ENCODE assay signal across 8 mouse cellular contexts in the genomic region with DNA sequence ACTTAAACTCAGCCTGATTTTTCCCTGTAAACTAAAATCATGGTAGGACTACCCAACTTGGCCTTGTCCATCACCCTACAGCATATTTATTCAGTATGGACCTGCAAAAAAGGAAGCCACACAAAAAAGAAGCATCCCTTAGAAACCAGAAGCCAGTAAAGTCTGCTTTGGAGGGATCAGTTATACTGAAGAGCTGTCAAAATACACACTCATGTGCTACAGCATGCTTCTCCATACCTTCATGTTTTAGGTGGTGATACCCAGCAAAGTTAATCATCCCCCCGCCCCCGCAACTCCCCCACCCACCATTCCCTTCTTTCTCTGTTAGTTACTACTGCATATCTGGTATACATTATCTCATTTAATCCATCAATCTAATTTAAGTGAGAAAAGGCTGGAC. TPM values are rescaled to one million over a fixed set of nuclear protein-coding genes. Genes with fewer than 3 reads are reported as not detected.
A peak's percentile ranks its signal among the peaks of the same experiment; 100 is the strongest.
DNase-seq lines count a peak whose midpoint lies in the region; ATAC-seq and TF ChIP-seq lines count a peak whose summit lies in the region.

No protein-coding gene starts in this region.

- H3K27ac ChIP-seq in liver, adult 2 months (replicated peaks; ENCODE audit: insufficient read depth, low read depth, low read length), result 0 out of 2 replicates have a peak overlapping the region, but pooled peaks have one; percentile 8
- H3K27ac ChIP-seq in embryonic facial prominence, embryonic 13.5 days, result peak overlapping the region; percentile 91; the same call in 1 of the 2 replicates
- no peak overlapping the region; the same call in 1 of the 2 replicates for H3K27ac ChIP-seq in limb, embryonic 11.5 days (replicated peaks; ENCODE audit: low read depth, low read length)
- H3K27ac ChIP-seq in olfactory bulb, adult 2 months (ENCODE audit: insufficient read depth, low read depth, low read length), result peak overlapping the region; percentile 99

- no peaks in the 10 kb centered on the region for H3K27me3 ChIP-seq in liver, adult 2 months (ENCODE audit: control insufficient read depth, insufficient read depth, low read length)
- no peaks in the 10 kb centered on the region for H3K27me3 ChIP-seq in embryonic facial prominence, embryonic 13.5 days
- no peaks in the 10 kb centered on the region for H3K27me3 ChIP-seq in limb, embryonic 11.5 days (ENCODE audit: control insufficient read depth, insufficient read depth, low read length)

- peak overlapping the region; percentile 80; the same call in 1 of the 2 replicates for H3K4me3 ChIP-seq in liver, adult 2 months (ENCODE audit: insufficient read depth, low read depth, low read length)
- H3K4me3 ChIP-seq in embryonic facial prominence, embryonic 13.5 days, result peak overlapping the region; percentile 52
- H3K4me3 ChIP-seq in limb, embryonic 11.5 days (ENCODE audit: low read depth, low read length), result peak overlapping the region; percentile 48
- H3K4me3 ChIP-seq in olfactory bulb, adult 2 months (ENCODE audit: insufficient read depth, low read depth, low read length), result no peak overlapping the region

- H3K9me3 ChIP-seq in embryonic facial prominence, embryonic 13.5 days, result no peaks in the 10 kb centered on the region
- H3K9me3 ChIP-seq in limb, embryonic 11.5 days (ENCODE audit: control insufficient read depth, low read length), result no peaks in the 10 kb centered on the region

- peak overlapping the region; percentile 83 for H3K4me2 ChIP-seq in embryonic facial prominence, embryonic 13.5 days
- peak overlapping the region; percentile 83 for H3K4me2 ChIP-seq in limb, embryonic 11.5 days (ENCODE audit: low read depth, severe bottlenecking)

- no peak overlapping the region for H3K9ac ChIP-seq in liver, adult 2 months (ENCODE audit: low read depth, low read length)
- H3K9ac ChIP-seq in embryonic facial prominence, embryonic 13.5 days, result peak overlapping the region; percentile 76; the same call in 1 of the 2 replicates
- H3K9ac ChIP-seq in limb, embryonic 11.5 days (ENCODE audit: low read length), result peak overlapping the region; percentile 63; the same call in 1 of the 2 replicates

- peaks cover 8% of the 10 kb centered on the region; the same call in 1 of the 2 replicates for H3K36me3 ChIP-seq in liver, adult 2 months (ENCODE audit: control insufficient read depth, insufficient read depth, low read length)
- H3K36me3 ChIP-seq in embryonic facial prominence, embryonic 13.5 days, result peaks cover 3% of the 10 kb centered on the region; the same call in 1 of the 2 replicates
- H3K36me3 ChIP-seq in limb, embryonic 11.5 days (ENCODE audit: control insufficient read depth, insufficient read depth, low read length), result no peaks in the 10 kb centered on the region

- DNase-seq in liver, adult 2 months (ENCODE audit: extremely low read depth, low read depth, low spot score), result no peak
- DNase-seq in liver, result no peak
- no peak for DNase-seq in limb, embryonic 11.5 days (ENCODE audit: low spot score)
- DNase-seq in layer of hippocampus, adult 18-20 months (ENCODE audit: low spot score in 2 of 2), result no peak
- DNase-seq in thymus, postnatal 4 days, result no peak
- no peak for DNase-seq in retina, embryonic 14.5 days (ENCODE audit: low spot score)

- peaks cover 41% of the 10 kb centered on the region for H3K4me1 ChIP-seq in liver, adult 2 months (ENCODE audit: control insufficient read depth, insufficient read depth, low read length)
- peaks cover 60% of the 10 kb centered on the region for H3K4me1 ChIP-seq in embryonic facial prominence, embryonic 13.5 days
- H3K4me1 ChIP-seq in limb, embryonic 11.5 days (ENCODE audit: control insufficient read depth, insufficient read depth, low read length), result peaks cover 24% of the 10 kb centered on the region; the same call in 1 of the 2 replicates
- H3K4me1 ChIP-seq in olfactory bulb, adult 2 months (ENCODE audit: control insufficient read depth, insufficient read depth, low read length), result peaks cover 12% of the 10 kb centered on the region

- no peak for ATAC-seq in embryonic facial prominence, embryonic 13.5 days (ENCODE audit: insufficient number of reproducible peaks, insufficient read depth, low FRiP score, low TSS enrichment, low read depth)
- ATAC-seq in limb, embryonic 11.5 days (ENCODE audit: insufficient number of reproducible peaks, low FRiP score, low TSS enrichment, low read depth), result no peak

- WGBS in liver, adult 2 months, result 54% methylated on average over 2 of the region's 2 CpGs
- 33% methylated on average over 2 of the region's 2 CpGs for WGBS in embryonic facial prominence, embryonic 13.5 days
- WGBS in limb, embryonic 11.5 days, result 62% methylated on average over 2 of the region's 2 CpGs
- WGBS in olfactory bulb, adult 2 months, result 37% methylated on average over 2 of the region's 2 CpGs

- TF ChIP-seq CTCF in liver, adult 2 months (IDR thresholded peaks at IDR 0.05; ENCODE audit: low read depth, low read length), result no peak
- TF ChIP-seq CTCF in olfactory bulb, adult 2 months (IDR thresholded peaks at IDR 0.05; ENCODE audit: insufficient read depth, low read depth, low read length), result no peak

- H3K79me2 ChIP-seq in liver, adult 2 months (ENCODE audit: control insufficient read depth, insufficient read depth, low read length), result peaks cover 13% of the 10 kb centered on the region; the same call in 1 of the 2 replicates

- TF ChIP-seq POLR2A in liver, adult 2 months (IDR thresholded peaks at IDR 0.05; ENCODE audit: extremely low read depth, insufficient read depth, low read length), result no peak
- no peak for TF ChIP-seq POLR2A in olfactory bulb, adult 2 months (IDR thresholded peaks at IDR 0.05; ENCODE audit: insufficient read depth, low read depth, low read length)

RNA-seq across cellular contexts. Expression of a gene that starts 16.5 kb away (rescaled TPM):
- 19.1 and 23.2 TPM in 2 replicates for total RNA-seq in liver, adult 2 months (2014; rRNA removed)
- polyA plus RNA-seq in liver, adult 2 months (2012; rRNA removed), result 5.5 and 8.1 TPM in 2 replicates
- polyA plus RNA-seq in embryonic facial prominence, embryonic 13.5 days (2015; fragmentation: Nextera tagmentation; extraction: Ambion mirVana), result 123 and 126 TPM in 2 replicates
- 87.4 and 90.6 TPM in 2 replicates for polyA plus RNA-seq in limb, embryonic 11.5 days (2014; fragmentation: Nextera tagmentation; extraction: Ambion mirVana)
- polyA plus RNA-seq in olfactory bulb, adult 2 months (2012; ENCODE audit: insufficient read depth, insufficient read length, low replicate concordance, missing spikeins), result 94.8 and 315 TPM in 2 replicates
- total RNA-seq in layer of hippocampus, adult 18-20 months (2021), result 10 to 100 TPM; 81.4 to 84.0 TPM
